Mouse (Mus musculus) bone marrow macrophage, adult 2 months (primary cell): Measurements from ENCODE around the gene Spats2. TPM values are rescaled to one million over a fixed set of nuclear protein-coding genes. Genes with fewer than 3 reads are reported as not detected.

Experiments used
- H3K27ac ChIP-seq: 2 replicates; pipeline ENCODE4 v1.5.1; 2012; ENCODE audit warnings: low read depth, low read length; ENCODE audit not compliant: insufficient read depth
- H3K4me1 ChIP-seq: 2 replicates; pipeline ENCODE4 v1.6.1; 2012; ENCODE audit warnings: low read length; ENCODE audit not compliant: control insufficient read depth, insufficient read depth
- H3K4me3 ChIP-seq: 2 replicates; pipeline ENCODE4 v1.5.1; 2012; ENCODE audit warnings: mild to moderate bottlenecking, low read length, moderate library complexity; ENCODE audit not compliant: insufficient read depth
- CTCF ChIP-seq: IDR thresholded peaks from 2 replicates; pipeline ENCODE4 v1.5.1; 2012; ENCODE audit warnings: low read depth, mild to moderate bottlenecking, low read length, moderate library complexity
- POLR2A ChIP-seq: IDR thresholded peaks from 2 replicates; pipeline ENCODE4 v1.6.1; 2012; ENCODE audit warnings: mild to moderate bottlenecking, low read depth, low read length, borderline replicate concordance
- polyA plus RNA-seq: library from polyadenylated mRNA; stranded (reverse); fragments of >200 nt; gene quantifications from 2 replicates; pipeline ENCODE4 v1.2.4, GENCODE M21; 2012; ENCODE audit not compliant: missing spikeins, insufficient read depth, insufficient read length

Spats2 gene
- polyA plus RNA-seq, 1 experiment: 5.9 TPM

DNA sequence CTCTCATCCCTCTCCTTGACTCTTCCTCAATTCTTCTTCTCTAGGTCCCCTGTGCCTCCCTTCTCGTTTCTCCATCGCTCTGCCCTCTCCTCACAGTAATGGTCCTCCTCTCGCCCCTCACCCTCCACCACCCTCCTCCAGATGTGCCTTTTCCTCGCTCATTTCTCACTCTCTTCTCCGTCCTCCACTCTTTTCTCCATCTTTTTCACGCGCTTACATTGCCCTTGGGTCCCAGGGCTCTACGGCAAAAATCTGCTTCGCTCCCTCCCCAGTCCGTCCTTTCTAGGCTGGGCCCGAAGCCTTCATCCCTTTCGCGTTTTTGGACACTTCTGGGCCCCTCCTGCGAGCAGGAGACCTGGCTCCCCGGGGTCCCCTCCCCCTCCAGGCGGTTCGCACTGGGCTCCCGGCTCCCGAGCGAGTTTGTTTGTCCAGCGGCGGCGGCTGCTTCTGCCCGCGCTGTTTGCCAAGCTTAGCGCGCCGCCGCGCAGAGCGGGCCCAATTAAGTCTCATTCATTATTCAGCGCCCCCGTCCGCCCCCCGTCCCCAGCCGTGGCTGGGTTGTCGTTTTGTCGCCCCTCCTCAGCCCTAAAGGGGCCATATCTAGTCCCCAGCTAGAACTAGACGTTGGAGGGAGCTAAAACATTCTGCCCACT, 27.8 kb upstream of the Spats2 start:
- Histone ChIP-seq H3K4me1 (no peaks in the 10 kb centered on the region), H3K4me3 (peak overlapping the region; percentile 37), H3K27ac (no peak overlapping the region)
- TF ChIP-seq CTCF (no peak), POLR2A (no peak)

DNA sequence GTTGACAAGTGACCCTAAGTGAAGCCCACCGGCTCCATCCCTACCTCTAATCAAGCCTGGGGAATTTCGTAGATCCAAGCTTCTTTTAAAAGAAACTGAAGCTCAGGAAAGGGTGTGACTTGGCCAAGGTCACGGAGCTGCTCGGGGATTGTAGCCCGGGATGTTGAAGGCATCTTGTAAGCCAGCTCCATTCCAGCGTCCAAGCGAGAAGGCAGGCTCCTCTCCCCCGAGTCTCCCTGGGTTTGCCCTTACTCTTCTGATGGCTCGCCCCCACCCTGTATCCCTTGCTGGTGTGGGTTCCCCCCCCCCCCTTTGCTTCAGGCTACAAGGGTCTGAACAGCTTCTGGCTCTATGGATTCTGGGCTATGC, 27.2 kb upstream of the Spats2 start:
- no peaks in the 10 kb centered on the region for H3K4me1 ChIP-seq
- peak overlapping the region; percentile 37 for H3K4me3 ChIP-seq
- no peak for TF ChIP-seq CTCF
- no peak for TF ChIP-seq POLR2A
- H3K27ac ChIP-seq: no peak overlapping the region

DNA sequence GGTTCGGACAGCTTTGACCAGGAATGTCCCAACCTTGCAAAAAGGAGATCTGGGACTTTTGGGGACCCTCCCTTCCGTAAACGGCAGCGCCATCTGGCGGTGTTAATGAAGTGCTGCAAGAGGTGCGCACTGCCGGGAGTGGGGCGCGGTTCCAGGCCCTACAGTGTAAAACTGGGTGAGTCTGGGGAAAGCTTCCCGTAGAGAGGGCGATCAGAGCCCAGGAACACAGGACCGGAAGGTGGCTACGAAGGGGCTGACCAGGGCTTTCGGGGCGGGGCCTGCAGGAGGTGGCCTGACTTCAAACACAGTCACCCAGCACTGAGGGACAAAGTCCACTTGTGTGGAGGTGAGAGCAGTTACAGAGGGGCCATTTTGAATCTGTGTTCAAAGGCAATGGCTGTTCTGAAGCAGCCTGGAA, 26.6 kb upstream of the Spats2 start:
- H3K4me1 ChIP-seq: no peaks in the 10 kb centered on the region
- H3K27ac ChIP-seq: no peak overlapping the region
- TF ChIP-seq CTCF (peak; percentile 97), POLR2A (no peak)
- peak overlapping the region; percentile 9; the same call in 1 of the 2 replicates for H3K4me3 ChIP-seq

DNA sequence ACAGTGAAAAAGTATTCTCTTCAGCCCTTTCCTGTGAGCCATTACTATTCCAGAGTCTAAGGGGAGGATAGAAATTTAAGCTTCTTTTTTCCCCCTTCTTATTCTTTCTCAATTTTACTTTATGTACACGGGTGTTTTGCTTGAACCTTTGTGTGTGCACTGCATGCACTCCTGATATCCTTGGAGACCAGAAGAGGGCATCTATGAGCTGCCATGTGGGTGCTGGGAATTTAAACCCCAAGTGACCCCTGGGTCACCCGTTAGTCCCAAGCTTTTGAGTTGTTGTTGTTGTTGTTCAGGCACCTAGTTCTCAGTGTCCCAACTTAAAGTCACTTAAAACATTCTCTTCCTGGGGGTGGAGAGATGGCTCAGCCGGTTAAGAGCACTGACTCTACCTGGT, 25.7 kb upstream of the Spats2 start:
- no peaks in the 10 kb centered on the region for H3K4me1 ChIP-seq
- no peak overlapping the region for H3K27ac ChIP-seq
- TF ChIP-seq CTCF (no peak), POLR2A (no peak)
- H3K4me3 ChIP-seq: no peak overlapping the region

DNA sequence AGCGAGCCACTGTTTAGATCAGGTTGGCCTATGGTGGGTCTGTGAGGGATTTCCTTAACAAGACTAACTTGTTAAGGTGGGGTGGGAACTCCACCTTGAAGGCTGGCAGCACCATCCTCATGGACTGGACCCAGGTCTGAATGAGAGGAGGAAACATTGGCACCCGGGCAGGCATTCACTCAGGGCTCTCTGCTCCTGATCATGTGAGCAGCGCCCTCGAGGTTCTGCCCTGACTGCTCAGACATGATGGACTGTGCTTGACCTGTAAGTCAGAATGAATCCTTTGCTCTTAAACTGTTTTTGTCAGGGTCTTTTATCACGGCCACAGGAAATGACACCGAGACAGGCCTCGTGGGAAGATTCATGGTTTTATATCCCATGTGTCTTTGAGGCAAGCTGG, 20.5 kb upstream of the Spats2 start:
- Histone ChIP-seq H3K4me3 (no peak overlapping the region), H3K27ac (no peak overlapping the region), H3K4me1 (peaks cover 5% of the 10 kb centered on the region; the same call in 1 of the 2 replicates)
- no peak for TF ChIP-seq POLR2A
- no peak for TF ChIP-seq CTCF

DNA sequence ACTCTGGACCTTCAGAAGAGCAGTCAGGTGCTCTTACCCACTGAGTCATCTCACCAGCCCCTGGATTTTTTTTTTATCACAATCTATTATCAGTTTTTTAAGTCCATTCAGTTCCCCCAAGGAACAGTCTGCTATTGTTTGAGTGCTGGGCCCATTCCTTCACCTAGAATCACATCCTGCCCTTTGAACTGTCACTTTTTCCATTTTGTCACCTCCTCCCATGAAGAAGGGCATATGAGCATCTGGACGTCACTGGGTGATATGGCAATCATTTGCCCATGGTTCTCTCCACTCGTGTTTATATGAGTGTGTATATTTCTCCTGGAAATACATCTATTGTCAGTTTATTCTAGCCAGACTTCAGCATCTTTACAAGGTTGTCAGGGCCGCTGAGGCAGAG, 17.9 kb upstream of the Spats2 start:
- Histone ChIP-seq H3K4me1 (peaks cover 6% of the 10 kb centered on the region; the same call in 1 of the 2 replicates), H3K4me3 (no peak overlapping the region), H3K27ac (no peak overlapping the region)
- TF ChIP-seq POLR2A: no peak
- TF ChIP-seq CTCF: no peak

DNA sequence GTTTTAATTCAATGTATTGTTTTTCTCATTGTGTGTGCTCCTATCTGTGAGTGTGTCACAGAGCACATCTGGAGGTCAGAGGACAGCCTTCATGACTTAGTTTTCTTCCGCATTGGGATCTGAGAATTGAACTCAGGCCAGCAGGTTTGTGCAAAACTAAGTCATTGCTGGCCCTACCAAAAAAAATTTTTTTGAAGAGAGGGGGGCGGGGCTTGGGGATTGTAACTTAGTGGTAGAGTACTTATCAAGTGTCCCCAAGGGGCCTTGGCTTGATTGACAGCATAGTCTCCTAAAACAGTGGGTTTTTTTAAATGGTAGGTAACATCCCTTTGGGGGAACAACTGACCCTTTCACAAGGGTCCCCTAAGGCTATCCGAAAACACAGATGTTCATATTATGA, 14.6 kb upstream of the Spats2 start:
- H3K4me1 ChIP-seq: peaks cover 5% of the 10 kb centered on the region
- no peak overlapping the region for H3K4me3 ChIP-seq
- H3K27ac ChIP-seq: no peak overlapping the region
- TF ChIP-seq POLR2A: no peak
- no peak for TF ChIP-seq CTCF

DNA sequence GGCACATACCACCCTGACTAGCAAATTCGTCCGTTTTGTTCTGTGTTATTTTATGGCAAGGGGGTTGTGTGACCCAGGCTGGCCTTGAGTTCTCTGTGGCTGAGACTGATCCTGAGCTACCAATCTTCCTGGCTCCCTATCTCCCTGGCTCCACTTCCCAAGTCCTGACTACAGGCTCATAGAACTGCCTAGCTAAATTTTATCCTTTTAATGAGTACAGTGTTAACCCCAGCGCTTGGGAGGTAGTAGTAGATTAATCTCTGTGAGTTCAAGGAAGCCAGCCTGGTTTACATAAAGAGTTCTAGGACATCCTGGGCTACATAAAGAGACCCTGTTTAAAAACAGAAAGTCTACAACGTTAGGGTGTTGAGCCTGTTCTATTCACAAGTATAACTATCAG, 13.9 kb upstream of the Spats2 start:
- Histone ChIP-seq H3K27ac (no peak overlapping the region), H3K4me1 (peaks cover 10% of the 10 kb centered on the region), H3K4me3 (no peak overlapping the region)
- TF ChIP-seq POLR2A: no peak
- no peak for TF ChIP-seq CTCF

DNA sequence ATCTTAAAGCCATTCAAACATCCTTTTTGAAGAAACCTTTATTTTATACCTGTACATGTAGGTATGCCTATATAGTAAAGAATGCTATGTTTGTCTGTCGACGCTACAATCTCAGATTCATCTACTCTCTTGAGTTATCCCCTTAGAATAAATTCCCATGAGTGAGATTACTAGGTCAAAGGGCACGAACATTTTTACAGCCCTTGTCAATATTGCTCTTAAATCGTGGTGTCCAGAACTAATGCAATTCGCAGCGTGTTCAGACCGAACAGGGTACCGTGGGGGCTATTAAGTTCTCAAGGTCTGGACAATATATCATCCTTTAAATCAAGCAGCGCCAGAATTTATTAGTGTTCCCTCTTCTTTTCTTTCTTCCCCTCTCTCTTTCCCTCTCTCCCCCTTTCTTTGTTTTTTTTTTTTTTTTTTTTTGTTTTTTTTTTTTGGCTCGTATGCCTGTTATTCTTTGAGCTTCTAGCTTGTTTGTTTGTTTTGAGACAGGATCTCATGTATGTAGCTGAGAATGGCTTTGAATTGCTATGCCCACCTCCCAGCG, 12.8 kb upstream of the Spats2 start:
- TF ChIP-seq CTCF (no peak), POLR2A (no peak)
- H3K27ac ChIP-seq: no peak overlapping the region
- H3K4me1 ChIP-seq: peaks cover 11% of the 10 kb centered on the region
- peak overlapping the region; percentile 51 for H3K4me3 ChIP-seq

DNA sequence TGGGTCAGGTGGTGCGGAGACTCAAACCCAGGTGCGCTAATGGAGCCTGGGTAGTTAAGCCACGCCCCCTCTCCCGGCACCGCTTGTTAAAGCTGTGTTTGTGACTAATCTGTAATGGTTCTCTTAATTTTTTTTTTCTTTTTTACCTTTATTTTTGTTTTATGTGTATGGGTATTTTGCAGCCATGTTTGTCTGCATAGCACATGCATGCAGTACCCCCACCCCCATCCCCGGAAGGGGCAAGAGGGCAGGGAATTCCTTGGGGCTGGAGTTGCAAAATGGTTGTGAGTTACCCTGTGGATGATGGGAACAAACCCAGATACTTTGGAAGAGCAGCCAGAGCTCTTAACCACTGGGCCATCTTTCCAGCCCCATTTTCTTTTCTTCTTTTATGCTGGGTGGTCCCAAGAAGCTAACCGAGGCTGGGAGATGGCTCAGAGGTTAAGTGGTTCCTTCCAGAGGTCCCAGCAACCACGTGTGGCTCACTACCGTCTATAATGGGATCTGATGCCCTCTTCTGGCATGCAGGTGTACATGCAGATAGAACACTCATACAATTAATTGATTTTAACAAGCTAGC, 12.2 kb upstream of the Spats2 start:
- TF ChIP-seq CTCF (peak; percentile 32), POLR2A (no peak)
- Histone ChIP-seq H3K4me3 (peak overlapping the region; percentile 51), H3K27ac (no peak overlapping the region), H3K4me1 (peaks cover 11% of the 10 kb centered on the region)
